Comparison of ENCODE assay signal across 8 mouse cellular contexts in the genomic region with DNA sequence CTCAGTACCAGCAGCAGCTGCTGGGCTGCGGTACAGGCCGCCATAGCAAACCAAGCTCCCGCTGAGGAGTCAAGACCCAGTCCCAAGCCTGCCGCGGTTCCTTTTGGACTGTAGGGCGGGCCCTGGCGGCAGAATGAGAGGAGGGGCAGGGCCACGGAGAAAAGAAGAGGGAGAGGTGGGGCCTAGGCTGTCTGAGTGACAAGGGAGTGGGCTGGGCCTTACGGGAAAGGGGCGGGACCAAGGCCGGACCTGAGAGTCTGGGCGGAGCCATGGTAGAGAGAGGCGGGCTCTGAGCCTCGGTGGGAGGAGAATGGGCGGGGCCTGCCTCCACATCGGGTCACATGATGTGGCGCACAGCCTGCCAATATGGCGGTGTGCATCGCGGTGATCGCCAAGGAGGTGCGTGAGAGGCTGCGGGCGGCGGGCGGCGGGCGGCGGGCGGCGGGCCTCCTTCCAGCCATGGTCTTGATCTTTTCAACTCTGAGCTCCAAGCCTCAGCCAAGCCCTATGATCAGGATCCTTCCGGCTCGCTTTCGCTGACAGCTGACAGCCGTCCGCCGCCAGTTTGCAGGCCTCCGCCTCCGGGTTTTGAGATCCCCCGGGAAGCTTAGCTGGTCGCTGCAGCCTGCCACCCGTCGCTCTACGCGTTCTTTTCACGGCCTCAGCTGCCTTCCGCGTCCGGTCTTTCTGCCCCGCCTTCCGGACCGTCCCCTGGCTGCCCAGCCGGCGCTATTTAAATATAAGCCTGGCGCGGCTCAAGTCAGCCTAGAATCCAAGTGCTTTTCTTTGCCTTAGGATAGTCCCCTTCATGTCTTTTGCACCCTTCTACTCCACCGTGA. TPM values are rescaled to one million over a fixed set of nuclear protein-coding genes. Genes with fewer than 3 reads are reported as not detected.
DNase-seq lines count a peak whose midpoint lies in the region; ATAC-seq and TF ChIP-seq lines count a peak whose summit lies in the region.

A gene (minus strand): TSS at position 169 of the 839 bp plus-strand sequence.
A gene (plus strand): TSS at position 346 of the 839 bp plus-strand sequence.

- H3K79me2 ChIP-seq in heart, adult 2 months (replicated peaks; ENCODE audit: control insufficient read depth, insufficient read depth, low read length): no peaks in the 10 kb centered on the region

- peaks cover 11% of the 10 kb centered on the region for H3K4me1 ChIP-seq in embryonic facial prominence, embryonic 14.5 days (ENCODE audit: control insufficient read depth, insufficient read depth, low read length)
- peaks cover 7% of the 10 kb centered on the region for H3K4me1 ChIP-seq in heart, adult 2 months (ENCODE audit: control insufficient read depth, insufficient read depth, low read length)
- peaks cover 33% of the 10 kb centered on the region for H3K4me1 ChIP-seq in limb, embryonic 13.5 days
- peaks cover 16% of the 10 kb centered on the region for H3K4me1 ChIP-seq in midbrain, embryonic 16.5 days (ENCODE audit: control insufficient read depth, insufficient read depth, low read length)

- DNase-seq in 3T3-L1 (ENCODE audit: low read depth, low spot score): peak; percentile 98
- DNase-seq in adrenal gland, postnatal 4 days (ENCODE audit: low spot score in 2 of 2): peak; percentile 75 to 85
- DNase-seq in embryonic facial prominence, embryonic 14.5 days (ENCODE audit: low spot score): peak; percentile 99
- peak; percentile 95 to 96 for DNase-seq in heart, adult 2 months
- peak; percentile 97 for DNase-seq in kidney, adult 8-10 months
- peak; percentile 91 to 97 for DNase-seq in spleen, postnatal 10 days (ENCODE audit: low spot score in 2 of 2)

- intact Hi-C loops in heart, adult 2 months (cut with DNase I): loop anchor here (1.0 to 5.0 kb wide), 3 partner anchors 45 to 109 kb away; no protein-coding TSS in a partner anchor

- H3K27ac ChIP-seq in embryonic facial prominence, embryonic 14.5 days (replicated peaks; ENCODE audit: low read depth, low read length): peak within 1 kb of the TSS; percentile 72
- H3K27ac ChIP-seq in heart, adult 2 months: peak within 1 kb of the TSS; percentile 91
- peak within 1 kb of the TSS; percentile 67 for H3K27ac ChIP-seq in limb, embryonic 13.5 days
- peak within 1 kb of the TSS; percentile 90 for H3K27ac ChIP-seq in midbrain, embryonic 16.5 days (ENCODE audit: low read length)

- TF ChIP-seq CTCF in heart, adult 2 months (IDR thresholded peaks at IDR 0.05): peak; percentile 61

- H3K9me3 ChIP-seq in embryonic facial prominence, embryonic 14.5 days (ENCODE audit: control insufficient read depth, low read length): no peaks in the 10 kb centered on the region
- no peaks in the 10 kb centered on the region for H3K9me3 ChIP-seq in limb, embryonic 13.5 days
- H3K9me3 ChIP-seq in midbrain, embryonic 16.5 days (replicated peaks; ENCODE audit: control insufficient read depth, low read length, poor library complexity, severe bottlenecking): no peaks in the 10 kb centered on the region

- no peaks in the 10 kb centered on the region for H3K36me3 ChIP-seq in embryonic facial prominence, embryonic 14.5 days (ENCODE audit: control insufficient read depth, insufficient read depth, low read length)
- no peaks in the 10 kb centered on the region for H3K36me3 ChIP-seq in heart, adult 2 months (ENCODE audit: control insufficient read depth, insufficient read depth, low read length)
- H3K36me3 ChIP-seq in limb, embryonic 13.5 days: peaks cover 17% of the 10 kb centered on the region
- H3K36me3 ChIP-seq in midbrain, embryonic 16.5 days (ENCODE audit: control insufficient read depth, insufficient read depth, low read length): no peaks in the 10 kb centered on the region

- ATAC-seq in embryonic facial prominence, embryonic 14.5 days (ENCODE audit: low read depth): peak; percentile 97
- ATAC-seq in limb, embryonic 13.5 days (ENCODE audit: low FRiP score, low read depth): peak; percentile 96
- ATAC-seq in midbrain, embryonic 16.5 days: peak; percentile 95

- peak within 1 kb of the TSS; percentile 79 for H3K4me3 ChIP-seq in embryonic facial prominence, embryonic 14.5 days (ENCODE audit: low read depth, low read length)
- H3K4me3 ChIP-seq in heart, adult 2 months: peak within 1 kb of the TSS; percentile 81
- peak within 1 kb of the TSS; percentile 76 for H3K4me3 ChIP-seq in limb, embryonic 13.5 days
- H3K4me3 ChIP-seq in midbrain, embryonic 16.5 days (ENCODE audit: low read depth, low read length): peak within 1 kb of the TSS; percentile 74

- H3K27me3 ChIP-seq in embryonic facial prominence, embryonic 14.5 days (replicated peaks; ENCODE audit: control insufficient read depth, insufficient read depth, low read length): no peaks in the 10 kb centered on the region
- H3K27me3 ChIP-seq in heart, adult 2 months (ENCODE audit: control insufficient read depth, insufficient read depth, low read length): no peaks in the 10 kb centered on the region
- H3K27me3 ChIP-seq in limb, embryonic 13.5 days: no peaks in the 10 kb centered on the region
- H3K27me3 ChIP-seq in midbrain, embryonic 16.5 days (ENCODE audit: control insufficient read depth, insufficient read depth, low read depth, low read length): no peaks in the 10 kb centered on the region

- H3K9ac ChIP-seq in embryonic facial prominence, embryonic 14.5 days (ENCODE audit: low read depth, low read length): peak within 1 kb of the TSS; percentile 79
- peak within 1 kb of the TSS; percentile 77 for H3K9ac ChIP-seq in heart, adult 2 months (ENCODE audit: low read depth, low read length)
- H3K9ac ChIP-seq in limb, embryonic 13.5 days: peak within 1 kb of the TSS; percentile 81
- H3K9ac ChIP-seq in midbrain, embryonic 16.5 days (ENCODE audit: low read depth, low read length): peak within 1 kb of the TSS; percentile 88

- no peak for TF ChIP-seq EP300 in heart, adult 2 months (IDR thresholded peaks at IDR 0.05; ENCODE audit: insufficient read depth, low read depth, low read length)

- peak within 1 kb of the TSS; percentile 91 for H3K4me2 ChIP-seq in embryonic facial prominence, embryonic 14.5 days (ENCODE audit: low read depth, low read length)
- H3K4me2 ChIP-seq in limb, embryonic 13.5 days (replicated peaks): peak within 1 kb of the TSS; percentile 92
- peak within 1 kb of the TSS; percentile 89 for H3K4me2 ChIP-seq in midbrain, embryonic 16.5 days (ENCODE audit: low read length)

- under 1% methylated on average over 37 of the region's 57 CpGs for WGBS in embryonic facial prominence, embryonic 14.5 days
- WGBS in heart, adult 2 months: under 1% methylated on average over 55 of the region's 57 CpGs
- under 1% methylated on average over 56 of the region's 57 CpGs for WGBS in limb, embryonic 13.5 days
- 0% methylated on average over 55 of the region's 57 CpGs for WGBS in midbrain, embryonic 16.5 days

- TF ChIP-seq POLR2A in heart, adult 2 months (IDR thresholded peaks at IDR 0.05; ENCODE audit: insufficient read depth, low read depth, low read length): peak; percentile 76

RNA-seq across cellular contexts. Expression of the first gene that starts in this region (rescaled TPM):
- 10 to 100 TPM; 11.9 to 13.9 TPM for total RNA-seq in adrenal gland, postnatal 4 days (2021)
- 13.1 TPM in 2 replicates for polyA plus RNA-seq in embryonic facial prominence, embryonic 14.5 days (2014; fragmentation: Nextera tagmentation; extraction: Ambion mirVana)
- 1 to 10 TPM; 3.1 to 3.2 TPM for total RNA-seq in heart, adult 2 months (2021)
- polyA plus RNA-seq in heart, adult 2 months (2012; rRNA removed): 4.9 and 5.0 TPM in 2 replicates
- polyA plus RNA-seq in limb, embryonic 13.5 days (2015; fragmentation: Nextera tagmentation; extraction: Ambion mirVana): 9.0 and 9.7 TPM in 2 replicates
- 8.4 and 8.9 TPM in 2 replicates for polyA plus RNA-seq in midbrain, embryonic 16.5 days (2015; fragmentation: Nextera tagmentation; extraction: Ambion mirVana)

RNA-seq across cellular contexts. Expression of the second gene that starts in this region (rescaled TPM):
- total RNA-seq in adrenal gland, postnatal 4 days (2021): 10 to 100 TPM; 51.5 to 51.8 TPM
- polyA plus RNA-seq in embryonic facial prominence, embryonic 14.5 days (2014; fragmentation: Nextera tagmentation; extraction: Ambion mirVana): 66.7 and 74.5 TPM in 2 replicates
- total RNA-seq in heart, adult 2 months (2021): 10 to 100 TPM; 58.6 to 65.4 TPM
- 161 and 207 TPM in 2 replicates for polyA plus RNA-seq in heart, adult 2 months (2012; rRNA removed)
- polyA plus RNA-seq in limb, embryonic 13.5 days (2015; fragmentation: Nextera tagmentation; extraction: Ambion mirVana): 49.6 and 55.6 TPM in 2 replicates
- 93.8 and 101 TPM in 2 replicates for polyA plus RNA-seq in midbrain, embryonic 16.5 days (2015; fragmentation: Nextera tagmentation; extraction: Ambion mirVana)

Comparison
In these comparisons a context has a peak if more than half of its experiments do, and no peak if none do; other contexts are left out.
1. Peak in every context shown above with its lines: DNase-seq, ATAC-seq, H3K4me3 ChIP-seq and H3K27ac ChIP-seq.